Mouse (Mus musculus): ENCODE results near the gene Bicc1.

DNA sequence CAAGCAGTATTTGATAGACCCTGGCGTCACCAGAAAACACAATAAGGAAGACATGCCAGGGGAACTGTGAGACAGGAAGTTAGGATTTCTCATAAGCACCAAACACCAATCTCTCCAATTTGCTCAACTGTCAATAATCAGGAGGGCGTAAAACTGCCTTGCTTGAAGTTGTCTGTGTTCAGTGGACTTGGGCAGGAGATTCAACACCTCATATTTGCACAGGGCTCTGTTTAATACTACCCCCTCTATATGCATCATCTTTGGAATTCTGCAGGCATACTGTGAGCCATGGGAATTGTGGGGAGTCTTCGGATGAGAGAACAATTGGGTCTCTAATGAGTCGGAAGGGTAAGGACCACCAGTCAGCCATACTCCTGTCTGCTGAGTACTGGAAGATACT lies 233.4 kb downstream of the Bicc1 start:
- TF ChIP-seq POLR2A (IDR thresholded peaks at IDR 0.05; ENCODE audit: insufficient read depth, low read depth, low read length) (no peak), CTCF (IDR thresholded peaks at IDR 0.05) (no peak)

All from heart, adult 2 months (tissue).